Mouse (Mus musculus) spleen, adult 2 months (tissue): ENCODE results near the gene C530008M17Rik.

Source experiments
- CTCF ChIP-seq: fragments of 200-500 bp; IDR thresholded peaks from 2 replicates; pipeline ENCODE4 v1.5.1; 2011; ENCODE audit warnings: mild to moderate bottlenecking, inconsistent platforms; ENCODE audit not compliant: insufficient read depth, insufficient read length, insufficient replicate concordance; ENCODE audit errors: extremely low read depth
- POLR2A ChIP-seq: fragments of 200-500 bp; IDR thresholded peaks from 2 replicates; pipeline ENCODE4 v1.6.1; 2011; ENCODE audit warnings: low read depth, low read length, inconsistent platforms

DNA sequence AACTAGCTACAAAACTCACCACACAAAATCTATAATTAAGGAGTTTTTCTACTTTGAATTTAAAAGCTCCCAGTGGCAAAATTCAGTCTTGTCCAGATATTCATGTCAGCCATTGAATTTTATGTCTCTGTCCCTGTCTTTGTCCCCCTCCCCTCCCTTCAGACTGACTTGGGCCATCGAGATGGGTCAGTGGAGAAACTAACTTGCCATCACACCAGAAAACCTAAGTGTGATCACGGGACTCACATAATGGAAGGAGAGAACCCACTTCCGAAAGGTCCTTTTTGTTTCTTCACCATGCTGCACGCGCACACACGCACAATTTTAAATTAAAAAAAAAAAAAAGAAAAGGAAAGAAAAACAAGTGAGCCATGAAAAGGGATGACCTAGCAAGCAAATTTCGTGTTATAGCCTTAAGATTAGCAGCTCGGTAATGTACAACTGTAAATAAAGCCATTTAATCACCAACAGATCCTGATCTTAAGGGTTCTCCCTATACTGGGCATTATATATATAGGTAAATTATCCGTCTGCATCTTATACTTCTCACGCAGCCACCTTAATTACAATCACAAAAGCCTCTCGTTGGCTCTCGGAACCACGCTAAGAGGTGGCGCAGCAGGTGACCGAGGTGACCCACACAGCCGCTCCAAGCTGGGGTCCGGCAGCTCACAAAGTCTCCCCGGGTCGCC, 248.5 kb downstream of the C530008M17Rik start:
- TF ChIP-seq CTCF (no peak), POLR2A (no peak)
